Comparison of ENCODE assay signal across 32 mouse cellular contexts in genomic region chr8:62068305-62068704, GRCm38 (mm10). TPM values are rescaled to one million over a fixed set of nuclear protein-coding genes. Genes with fewer than 3 reads are reported as not detected.
"Had no signal": no experiment of that assay in that cellular context is flagged by ENCODE, and none has a peak within 500 bp of the region (broad histone marks: within the 10 kb centered on the region; RNA-seq: fewer than 3 reads in every experiment).

No protein-coding gene starts in this region.

- H3K27me3 ChIP-seq: embryonic facial prominence, embryonic 12.5 days; embryonic facial prominence, embryonic 13.5 days; embryonic facial prominence, embryonic 15.5 days; forebrain, embryonic 12.5 days; forebrain, embryonic 13.5 days; forebrain, embryonic 15.5 days had no signal

- DNase-seq: cerebellum, adult 2 months; cerebellum, adult 8-10 months; cerebellum, adult 9-10 months; cerebellum, adult 9-11 months; cerebellum, postnatal 10 days; cerebellum, postnatal 14 days; cerebellum, postnatal 25 days; cerebellum, postnatal 36 days; embryo, embryonic 11 days; forebrain, postnatal 0 days; gastrocnemius, adult 2 months; gastrocnemius, postnatal 10 days; gastrocnemius, postnatal 14 days; gastrocnemius, postnatal 25 days; gastrocnemius, postnatal 36 days; heart, adult 11 months; heart, adult 18-20 months had no signal

- H3K9ac ChIP-seq: embryonic facial prominence, embryonic 12.5 days; embryonic facial prominence, embryonic 13.5 days; embryonic facial prominence, embryonic 15.5 days; forebrain, embryonic 12.5 days; forebrain, embryonic 13.5 days; forebrain, embryonic 15.5 days; forebrain, postnatal 0 days had no signal

- H3K4me1 ChIP-seq: embryonic facial prominence, embryonic 10.5 days; embryonic facial prominence, embryonic 12.5 days; embryonic facial prominence, embryonic 13.5 days; embryonic facial prominence, embryonic 15.5 days; forebrain, embryonic 10.5 days; forebrain, embryonic 12.5 days; forebrain, embryonic 13.5 days; forebrain, embryonic 15.5 days had no signal

- H3K9me3 ChIP-seq: embryonic facial prominence, embryonic 10.5 days; embryonic facial prominence, embryonic 12.5 days; embryonic facial prominence, embryonic 13.5 days; embryonic facial prominence, embryonic 15.5 days; forebrain, embryonic 10.5 days; forebrain, embryonic 12.5 days; forebrain, embryonic 13.5 days; forebrain, embryonic 15.5 days had no signal

- H3K4me2 ChIP-seq: embryonic facial prominence, embryonic 12.5 days; embryonic facial prominence, embryonic 13.5 days; embryonic facial prominence, embryonic 15.5 days; forebrain, embryonic 12.5 days; forebrain, embryonic 13.5 days; forebrain, embryonic 15.5 days had no signal

- ATAC-seq: forebrain, embryonic 13.5 days; forebrain, embryonic 14.5 days; forebrain, embryonic 15.5 days; forebrain, embryonic 16.5 days; forebrain, postnatal 0 days had no signal

- H3K4me3 ChIP-seq: embryonic facial prominence, embryonic 10.5 days; embryonic facial prominence, embryonic 12.5 days; embryonic facial prominence, embryonic 13.5 days; embryonic facial prominence, embryonic 15.5 days; erythroblast, embryonic 14.5 days; forebrain, embryonic 10.5 days; forebrain, embryonic 12.5 days; forebrain, embryonic 13.5 days; forebrain, embryonic 15.5 days; gastrocnemius, adult 2 months had no signal

- H3K36me3 ChIP-seq: embryonic facial prominence, embryonic 10.5 days; embryonic facial prominence, embryonic 12.5 days; embryonic facial prominence, embryonic 13.5 days; embryonic facial prominence, embryonic 15.5 days; forebrain, embryonic 10.5 days; forebrain, embryonic 12.5 days; forebrain, embryonic 15.5 days had no signal

- H3K27ac ChIP-seq: embryonic facial prominence, embryonic 10.5 days; embryonic facial prominence, embryonic 12.5 days; embryonic facial prominence, embryonic 13.5 days; embryonic facial prominence, embryonic 15.5 days; forebrain, embryonic 10.5 days; forebrain, embryonic 12.5 days; forebrain, embryonic 13.5 days; forebrain, embryonic 15.5 days; gastrocnemius, adult 2 months had no signal

RNA-seq across cellular contexts. Expression of gene Anxa10, which starts 54.6 kb away (rescaled TPM):
- polyA plus RNA-seq: embryonic facial prominence, embryonic 10.5 days; embryonic facial prominence, embryonic 11.5 days; embryonic facial prominence, embryonic 12.5 days; embryonic facial prominence, embryonic 13.5 days; embryonic facial prominence, embryonic 14.5 days; embryonic facial prominence, embryonic 15.5 days; erythroblast, embryonic 14.5 days; forebrain, embryonic 10.5 days; forebrain, embryonic 11.5 days; forebrain, embryonic 12.5 days; forebrain, embryonic 13.5 days; forebrain, embryonic 14.5 days; forebrain, embryonic 15.5 days; forebrain, embryonic 16.5 days; forebrain, postnatal 0 days; gonadal fat pad, adult 2 months had no signal
